Mouse (Mus musculus) olfactory bulb, adult 2 months (tissue): ENCODE results near the gene Foxr1.
"Not testable (repeated sequence)": the region's sequence is repeated elsewhere in the genome, so short reads cannot be mapped to it uniquely, and the experiment has no call there.

Source experiments
- CTCF ChIP-seq: fragments of 200-500 bp; IDR thresholded peaks from 2 replicates; pipeline ENCODE4 v1.5.1; 2012; ENCODE audit warnings: low read depth, mild to moderate bottlenecking, low read length, moderate library complexity; ENCODE audit not compliant: insufficient read depth
- POLR2A ChIP-seq: fragments of 200-500 bp; IDR thresholded peaks from 2 replicates; pipeline ENCODE4 v1.6.1; 2012; ENCODE audit warnings: mild to moderate bottlenecking, low read depth, low read length, moderate library complexity; ENCODE audit not compliant: insufficient read depth

GRCm38 (mm10) chr9:44444402-44445025 lies 3.6 kb upstream of the Foxr1 start:
- TF ChIP-seq POLR2A, CTCF: not testable (repeated sequence)
